Mouse (Mus musculus): ENCODE results near the gene Dusp1. TPM values are rescaled to one million over a fixed set of nuclear protein-coding genes. Genes with fewer than 3 reads are reported as not detected.

Dusp1 gene
- total and polyA plus RNA-seq, 3 experiments, result 61.4 to 122 (median 71.3) TPM

DNA sequence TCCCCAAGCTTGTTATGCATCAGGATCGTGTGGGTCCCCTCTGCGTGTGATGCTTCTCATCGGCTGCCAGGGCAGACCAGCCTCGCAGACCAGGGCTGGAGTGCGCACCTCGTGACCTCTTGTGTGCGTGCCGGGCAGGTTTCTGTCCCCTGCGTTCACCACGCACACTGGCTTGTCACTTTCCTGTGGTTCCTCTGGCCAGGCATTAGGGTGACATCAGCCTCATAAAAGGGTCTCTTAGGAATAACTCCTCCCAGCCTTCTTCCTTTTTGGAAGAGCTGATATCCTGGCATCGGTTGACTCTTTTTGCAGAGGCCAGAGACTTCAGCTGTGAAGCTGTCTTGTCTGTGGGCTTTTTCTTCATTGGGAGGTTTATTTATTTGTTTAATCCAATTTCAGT, 12.2 kb upstream of the Dusp1 start:
- intact Hi-C loops (cut with DNase I), result no loop called here
- peak in 1 of 2 experiments; percentile 56 for DNase-seq
- Histone ChIP-seq H3K36me3 (ENCODE audit: control insufficient read depth, insufficient read depth, low read length) (peaks cover 2% of the 10 kb centered on the region), H3K9ac (ENCODE audit: low read depth, low read length) (peak overlapping the region; percentile 37), H3K4me3 (no peak overlapping the region), H3K4me1 (ENCODE audit: control insufficient read depth, insufficient read depth, low read length) (peaks cover 49% of the 10 kb centered on the region), H3K79me2 (replicated peaks; ENCODE audit: control insufficient read depth, insufficient read depth, low read length) (no peaks in the 10 kb centered on the region; the same call in none of the 2 replicates), H3K27me3 (ENCODE audit: control insufficient read depth, insufficient read depth, low read length) (no peaks in the 10 kb centered on the region), H3K27ac (peak overlapping the region; percentile 68)
- whole genome bisulfite sequencing, result 31% methylated on average over 11 of the region's 11 CpGs
- TF ChIP-seq POLR2A (IDR thresholded peaks at IDR 0.05; ENCODE audit: insufficient read depth, low read depth, low read length), result 0 out of 2 replicates have a peak, but pooled peaks have one; percentile 19
- TF ChIP-seq EP300 (IDR thresholded peaks at IDR 0.05; ENCODE audit: insufficient read depth, low read depth, low read length), result peak; percentile 66; the same call in 1 of the 2 replicates
- TF ChIP-seq CTCF (IDR thresholded peaks at IDR 0.05), result no peak

- Histone ChIP-seq H3K79me2 (replicated peaks; ENCODE audit: control insufficient read depth, insufficient read depth, low read length) (no peaks in the 10 kb centered on the region; the same call in none of the 2 replicates), H3K4me1 (ENCODE audit: control insufficient read depth, insufficient read depth, low read length) (peaks cover 41% of the 10 kb centered on the region), H3K27ac (no peak overlapping the region), H3K9ac (ENCODE audit: low read depth, low read length) (no peak overlapping the region), H3K27me3 (ENCODE audit: control insufficient read depth, insufficient read depth, low read length) (no peaks in the 10 kb centered on the region), H3K36me3 (ENCODE audit: control insufficient read depth, insufficient read depth, low read length) (peaks cover 2% of the 10 kb centered on the region), H3K4me3 (no peak overlapping the region)
- intact Hi-C loops (cut with DNase I), result no loop called here
- WGBS, result 95% methylated on average over 11 of the region's 11 CpGs
- DNase-seq, result no peak
- TF ChIP-seq EP300 (IDR thresholded peaks at IDR 0.05; ENCODE audit: insufficient read depth, low read depth, low read length) (no peak), CTCF (IDR thresholded peaks at IDR 0.05) (no peak), POLR2A (IDR thresholded peaks at IDR 0.05; ENCODE audit: insufficient read depth, low read depth, low read length) (no peak)
Measured at GRCm38 (mm10) chr17:26572265-26572664, 10.3 kb upstream of the Dusp1 start.

GRCm38 (mm10) chr17:26571377-26571776, 9.4 kb upstream of the Dusp1 start:
- H3K36me3 ChIP-seq (ENCODE audit: control insufficient read depth, insufficient read depth, low read length), result no peaks in the 10 kb centered on the region; the same call in 1 of the 2 replicates
- intact Hi-C loops (cut with DNase I), result no loop called here
- no peak overlapping the region for H3K9ac ChIP-seq (ENCODE audit: low read depth, low read length)
- no peak overlapping the region for H3K4me3 ChIP-seq
- TF ChIP-seq EP300 (IDR thresholded peaks at IDR 0.05; ENCODE audit: insufficient read depth, low read depth, low read length) (0 out of 2 replicates have a peak, but pooled peaks have one; percentile 68), CTCF (IDR thresholded peaks at IDR 0.05) (no peak), POLR2A (IDR thresholded peaks at IDR 0.05; ENCODE audit: insufficient read depth, low read depth, low read length) (no peak)
- peaks cover 33% of the 10 kb centered on the region for H3K4me1 ChIP-seq (ENCODE audit: control insufficient read depth, insufficient read depth, low read length)
- H3K79me2 ChIP-seq (replicated peaks; ENCODE audit: control insufficient read depth, insufficient read depth, low read length), result no peaks in the 10 kb centered on the region; the same call in none of the 2 replicates
- peak overlapping the region; percentile 26 for H3K27ac ChIP-seq
- peak; percentile 77 to 81 for DNase-seq
- WGBS, result 36% methylated on average over 3 of the region's 3 CpGs
- no peaks in the 10 kb centered on the region for H3K27me3 ChIP-seq (ENCODE audit: control insufficient read depth, insufficient read depth, low read length)

DNA sequence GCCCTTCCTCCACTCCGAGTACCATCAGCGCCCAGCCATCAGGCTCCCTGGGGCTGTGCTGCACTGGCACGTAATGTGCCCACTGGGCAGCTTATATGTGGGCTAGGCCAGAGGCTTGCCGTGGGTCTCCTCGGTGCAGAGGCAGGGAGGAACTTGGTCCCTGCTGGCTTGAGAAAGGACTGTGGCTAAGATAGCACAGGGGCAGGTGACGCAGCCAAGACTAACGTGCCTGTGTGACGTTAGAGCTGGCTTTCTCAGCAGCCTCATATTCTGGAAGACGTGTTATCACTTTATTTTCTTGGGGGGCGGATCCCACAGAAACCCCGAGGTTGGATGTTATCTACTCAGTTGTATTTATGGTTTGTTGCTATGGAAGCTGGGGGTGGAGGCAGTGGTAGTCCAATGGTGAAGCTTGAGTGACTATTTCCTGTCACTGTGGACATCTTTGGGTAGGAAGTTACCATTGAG, 8.8 kb upstream of the Dusp1 start:
- H3K79me2 ChIP-seq (replicated peaks; ENCODE audit: control insufficient read depth, insufficient read depth, low read length), result no peaks in the 10 kb centered on the region; the same call in 1 of the 2 replicates
- H3K36me3 ChIP-seq (ENCODE audit: control insufficient read depth, insufficient read depth, low read length), result no peaks in the 10 kb centered on the region; the same call in 1 of the 2 replicates
- H3K27ac ChIP-seq, result peak overlapping the region; percentile 0
- H3K27me3 ChIP-seq (ENCODE audit: control insufficient read depth, insufficient read depth, low read length), result no peaks in the 10 kb centered on the region
- no peak overlapping the region for H3K9ac ChIP-seq (ENCODE audit: low read depth, low read length)
- 39% methylated on average over 11 of the region's 11 CpGs for WGBS
- intact Hi-C loops (cut with DNase I), result no loop called here
- no peak overlapping the region for H3K4me3 ChIP-seq
- no peak for TF ChIP-seq POLR2A (IDR thresholded peaks at IDR 0.05; ENCODE audit: insufficient read depth, low read depth, low read length)
- H3K4me1 ChIP-seq (ENCODE audit: control insufficient read depth, insufficient read depth, low read length), result peaks cover 27% of the 10 kb centered on the region
- peak in 1 of 2 experiments; percentile 42 for DNase-seq

DNA sequence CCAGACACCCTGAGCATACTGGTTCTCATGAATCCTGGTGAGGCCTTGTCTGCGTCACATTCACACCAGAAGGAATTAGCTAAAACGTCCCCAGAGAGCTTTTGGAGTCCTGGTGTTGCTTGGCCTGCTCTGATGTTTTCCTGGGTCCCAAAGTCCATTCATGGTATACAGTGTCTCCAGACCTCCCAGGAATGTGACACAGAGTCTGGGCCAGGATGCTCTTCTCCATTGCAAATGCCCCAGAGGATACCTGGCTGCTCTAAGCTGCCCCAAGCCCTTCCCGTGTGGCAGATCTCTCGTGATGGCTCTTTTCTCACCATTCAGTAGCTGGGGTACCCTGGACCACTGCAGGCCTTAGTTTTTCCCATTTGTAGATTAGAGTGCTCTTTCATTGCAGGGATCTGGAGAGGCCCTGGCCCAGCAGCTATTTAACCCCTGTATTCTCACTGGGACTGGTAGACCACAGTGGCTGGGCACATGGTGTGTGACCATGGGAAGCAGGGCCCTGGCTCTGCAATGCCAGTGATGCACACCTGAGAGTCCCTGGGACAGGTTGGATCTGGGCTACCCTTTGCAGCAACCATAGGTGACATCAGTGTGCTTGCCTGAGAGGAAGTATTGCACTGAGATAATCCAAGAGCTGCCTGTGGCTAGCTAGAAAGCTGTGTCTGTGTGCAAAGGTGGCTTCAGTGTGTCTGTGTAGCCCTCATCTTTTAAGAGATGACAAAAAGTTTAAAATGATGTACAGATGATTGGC, 7.8 kb upstream of the Dusp1 start:
- H3K27ac ChIP-seq, result no peak overlapping the region
- H3K36me3 ChIP-seq (ENCODE audit: control insufficient read depth, insufficient read depth, low read length), result no peaks in the 10 kb centered on the region
- intact Hi-C loops (cut with DNase I), result no loop called here
- 81% methylated on average over 4 of the region's 4 CpGs for WGBS
- DNase-seq, result no peak
- no peaks in the 10 kb centered on the region for H3K27me3 ChIP-seq (ENCODE audit: control insufficient read depth, insufficient read depth, low read length)
- peaks cover 24% of the 10 kb centered on the region for H3K4me1 ChIP-seq (ENCODE audit: control insufficient read depth, insufficient read depth, low read length)
- no peak overlapping the region for H3K9ac ChIP-seq (ENCODE audit: low read depth, low read length)
- TF ChIP-seq EP300 (IDR thresholded peaks at IDR 0.05; ENCODE audit: insufficient read depth, low read depth, low read length) (no peak), CTCF (IDR thresholded peaks at IDR 0.05) (no peak), POLR2A (IDR thresholded peaks at IDR 0.05; ENCODE audit: insufficient read depth, low read depth, low read length) (no peak)
- no peak overlapping the region for H3K4me3 ChIP-seq
- no peaks in the 10 kb centered on the region; the same call in 1 of the 2 replicates for H3K79me2 ChIP-seq (replicated peaks; ENCODE audit: control insufficient read depth, insufficient read depth, low read length)

DNA sequence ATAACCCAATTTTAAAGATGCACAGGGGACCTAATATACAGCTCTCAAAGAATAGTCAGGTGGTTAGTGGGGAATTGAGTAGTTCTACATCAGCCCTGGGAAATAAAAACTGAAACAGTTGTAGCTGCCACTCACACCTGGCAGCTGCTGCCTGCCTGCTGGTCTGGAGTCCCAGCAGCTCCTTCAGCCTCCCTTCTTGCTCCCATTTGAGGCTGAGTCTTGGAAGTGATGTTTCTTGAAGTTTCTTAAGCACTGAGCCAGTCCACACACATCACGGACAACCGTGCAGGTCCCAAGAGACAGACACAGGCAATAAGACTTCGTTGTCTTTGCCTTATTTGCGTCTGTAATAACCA, 5.9 kb upstream of the Dusp1 start:
- Histone ChIP-seq H3K27me3 (ENCODE audit: control insufficient read depth, insufficient read depth, low read length) (no peaks in the 10 kb centered on the region), H3K79me2 (replicated peaks; ENCODE audit: control insufficient read depth, insufficient read depth, low read length) (peaks cover 6% of the 10 kb centered on the region; the same call in 1 of the 2 replicates), H3K9ac (ENCODE audit: low read depth, low read length) (no peak overlapping the region), H3K4me1 (ENCODE audit: control insufficient read depth, insufficient read depth, low read length) (peaks cover 18% of the 10 kb centered on the region), H3K27ac (peak overlapping the region; percentile 37), H3K36me3 (ENCODE audit: control insufficient read depth, insufficient read depth, low read length) (no peaks in the 10 kb centered on the region), H3K4me3 (no peak overlapping the region)
- WGBS, result 81% methylated on average over 4 of the region's 4 CpGs
- TF ChIP-seq CTCF (IDR thresholded peaks at IDR 0.05) (no peak), EP300 (IDR thresholded peaks at IDR 0.05; ENCODE audit: insufficient read depth, low read depth, low read length) (no peak), POLR2A (IDR thresholded peaks at IDR 0.05; ENCODE audit: insufficient read depth, low read depth, low read length) (no peak)
- no peak for DNase-seq
- intact Hi-C loops (cut with DNase I), result no loop called here

All from heart, adult 2 months (tissue).